Mouse (Mus musculus) heart, postnatal 0 days (tissue): Measurements from ENCODE around the gene Nhsl2. TPM values are rescaled to one million over a fixed set of nuclear protein-coding genes. Genes with fewer than 3 reads are reported as not detected.

Experiments
- ATAC-seq: fragments of 200-750 bp; cut with Nextera tagmentation; 2 replicates; pipeline ENCODE4 v1.8.0; 2017; ENCODE audit warnings: low read depth, moderate number of reproducible peaks, moderate library complexity; ENCODE audit not compliant: insufficient read depth
- DNase-seq: peaks from one replicate; pipeline ENCODE4 v3.0.0-alpha.2; 2016; ENCODE audit warnings: low spot score
- H3K27ac ChIP-seq: fragments of 300-500 bp; sonication (generic); 2 replicates; pipeline ENCODE4 v1.5.1; 2014; ENCODE audit warnings: low read depth, mild to moderate bottlenecking
- H3K27me3 ChIP-seq: fragments of 300-500 bp; sonication (generic); 2 replicates; pipeline ENCODE4 v1.6.1; 2014; ENCODE audit warnings: low read length, mixed read lengths; ENCODE audit not compliant: control insufficient read depth, insufficient read depth
- H3K36me3 ChIP-seq: fragments of 300-500 bp; sonication (generic); replicated peaks from 2 replicates; pipeline ENCODE4 v1.6.1; 2014; ENCODE audit warnings: low read length, mixed read lengths; ENCODE audit not compliant: control insufficient read depth, insufficient read depth
- H3K4me1 ChIP-seq: fragments of 300-500 bp; sonication (generic); 2 replicates; pipeline ENCODE4 v1.6.1; 2014; ENCODE audit warnings: antibody characterized with exemption; ENCODE audit not compliant: control insufficient read depth, insufficient read depth
- H3K4me2 ChIP-seq: fragments of 300-500 bp; sonication (generic); 2 replicates; pipeline ENCODE4 v1.6.1; 2014; ENCODE audit warnings: low read depth, mild to moderate bottlenecking, low read length, moderate library complexity
- H3K4me3 ChIP-seq: fragments of 300-500 bp; sonication (generic); 2 replicates; pipeline ENCODE4 v1.5.1; 2014; ENCODE audit warnings: low read depth, low read length
- H3K9ac ChIP-seq: fragments of 300-500 bp; sonication (generic); replicated peaks from 2 replicates; pipeline ENCODE4 v1.6.1; 2014; ENCODE audit warnings: low read depth, low read length, mixed read lengths
- H3K9me3 ChIP-seq: fragments of 300-500 bp; sonication (generic); replicated peaks from 2 replicates; pipeline ENCODE4 v1.6.1; 2016; ENCODE audit warnings: low read length; ENCODE audit not compliant: control insufficient read depth
- CTCF ChIP-seq: IDR thresholded peaks from 2 replicates; pipeline ENCODE4 v1.5.1; 2016; ENCODE audit warnings: antibody characterized with exemption, control low read depth, low read depth
- EP300 ChIP-seq: IDR thresholded peaks from 2 replicates; pipeline ENCODE4 v1.6.1; 2016; ENCODE audit warnings: antibody characterized with exemption, low read depth
- WGBS: fragments of 180-500 bp; shearing (Covaris S2); extraction: QIAGEN DNeasy Blood & Tissue Kit; methylation state at CpG from one replicate; pipeline ENCODE4 v1.1.7; 2014; 5-methylcytosine and 5-hydroxymethylcytosine counted together
- polyA plus RNA-seq: library from polyadenylated mRNA; unstranded; fragments of >200 nt; fragmentation: Nextera tagmentation; extraction: Ambion mirVana; gene quantifications from 2 replicates; pipeline ENCODE4 v1.2.1, GENCODE M21; 2015
- total RNA-seq: library from RNA; depleted of rRNA; stranded (reverse); fragments of >200 nt; gene quantifications from 2 replicates; pipeline ENCODE4 v1.2.3, GENCODE M21; 2014; ENCODE audit warnings: low replicate concordance

The Nhsl2 gene
- total and polyA plus RNA-seq, 2 experiments from 2014 or later = 2.9 to 18.7 TPM

DNA sequence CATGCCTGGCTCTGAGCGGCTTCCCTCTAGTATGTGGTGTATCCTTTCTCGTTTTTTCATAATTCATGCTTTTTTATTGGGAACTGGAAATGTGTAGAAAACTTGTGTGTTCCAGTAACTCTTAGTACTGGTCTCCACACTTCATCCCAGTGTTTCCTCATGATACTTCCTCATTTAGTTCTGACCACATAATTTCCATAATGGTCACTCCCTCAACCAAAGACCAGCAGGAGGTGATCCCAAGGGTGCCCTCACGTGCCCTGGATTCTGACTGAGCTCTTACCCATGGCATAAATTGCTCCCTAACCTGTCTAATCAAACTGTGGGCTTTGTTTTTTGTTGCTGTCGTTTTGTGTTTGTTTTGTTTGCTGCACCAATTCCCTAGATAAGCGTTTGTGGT is 58.1 kb downstream of the Nhsl2 start:
- no peak overlapping the region for H3K9ac ChIP-seq
- ATAC-seq (no peak), DNase-seq (no peak)
- H3K27ac ChIP-seq = no peak overlapping the region
- no peak for TF ChIP-seq CTCF
- no peak for TF ChIP-seq EP300
- H3K4me2 ChIP-seq = no peak overlapping the region
- H3K36me3 ChIP-seq = no peaks in the 10 kb centered on the region
- H3K4me1 ChIP-seq = no peaks in the 10 kb centered on the region
- no peaks in the 10 kb centered on the region for H3K27me3 ChIP-seq
- 54% methylated on average over 5 of the region's 5 CpGs for WGBS
- H3K4me3 ChIP-seq = no peak overlapping the region
- no peaks in the 10 kb centered on the region for H3K9me3 ChIP-seq

DNA sequence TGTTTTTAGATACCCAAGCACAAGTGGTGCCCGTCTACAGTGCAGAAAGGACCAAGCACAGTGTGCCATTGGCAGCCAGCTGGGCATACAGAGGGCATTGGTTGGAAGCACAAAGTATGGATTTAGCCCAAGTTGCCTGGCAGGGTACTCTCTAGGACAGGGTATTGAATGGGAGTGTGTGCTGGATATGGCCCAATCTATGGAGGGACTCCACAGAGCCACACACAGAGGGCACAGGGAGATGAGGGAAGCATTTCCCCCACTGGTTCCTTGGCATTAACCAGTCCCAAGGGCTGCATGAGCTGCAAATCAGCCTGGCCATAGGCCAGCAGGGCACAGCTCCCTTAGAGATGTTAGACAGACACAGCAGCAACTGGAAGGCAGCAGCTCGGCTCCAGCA is 79.9 kb downstream of the Nhsl2 start:
- no peak overlapping the region for H3K9ac ChIP-seq
- H3K4me1 ChIP-seq = no peaks in the 10 kb centered on the region
- no peak overlapping the region for H3K4me3 ChIP-seq
- H3K27ac ChIP-seq = no peak overlapping the region
- no peak for ATAC-seq
- no peaks in the 10 kb centered on the region for H3K36me3 ChIP-seq
- no peaks in the 10 kb centered on the region for H3K27me3 ChIP-seq
- DNase-seq = no peak
- no peaks in the 10 kb centered on the region for H3K9me3 ChIP-seq
- no peak for TF ChIP-seq EP300
- TF ChIP-seq CTCF = no peak
- H3K4me2 ChIP-seq = no peak overlapping the region
- WGBS = 75% methylated on average over 2 of the region's 2 CpGs

DNA sequence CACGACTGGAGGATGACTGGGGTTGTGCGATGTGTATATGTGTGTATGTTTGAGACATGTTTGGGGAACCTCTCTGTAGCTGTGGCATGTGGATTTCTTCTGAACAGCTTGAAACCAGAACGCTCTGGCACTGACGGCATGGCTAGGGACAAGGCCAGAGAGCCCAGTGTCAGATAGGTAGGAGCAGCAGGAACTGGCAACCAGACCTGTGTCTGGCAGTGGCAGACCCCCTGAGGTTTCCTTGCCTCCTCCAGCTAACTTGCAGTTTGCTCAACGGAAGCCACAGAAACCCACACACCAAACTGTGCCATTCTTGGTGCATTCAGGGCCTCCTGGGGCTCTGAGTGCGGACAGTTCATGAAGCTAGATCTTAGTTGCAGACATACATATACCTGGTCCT is 81.1 kb downstream of the Nhsl2 start:
- TF ChIP-seq EP300 (no peak), CTCF (no peak)
- Histone ChIP-seq H3K9me3 (no peaks in the 10 kb centered on the region), H3K4me3 (no peak overlapping the region), H3K9ac (no peak overlapping the region), H3K4me2 (no peak overlapping the region), H3K27me3 (no peaks in the 10 kb centered on the region), H3K36me3 (no peaks in the 10 kb centered on the region), H3K27ac (no peak overlapping the region), H3K4me1 (no peaks in the 10 kb centered on the region)
- DNase-seq = no peak
- 86% methylated on average over 6 of the region's 6 CpGs for WGBS
- ATAC-seq = no peak

DNA sequence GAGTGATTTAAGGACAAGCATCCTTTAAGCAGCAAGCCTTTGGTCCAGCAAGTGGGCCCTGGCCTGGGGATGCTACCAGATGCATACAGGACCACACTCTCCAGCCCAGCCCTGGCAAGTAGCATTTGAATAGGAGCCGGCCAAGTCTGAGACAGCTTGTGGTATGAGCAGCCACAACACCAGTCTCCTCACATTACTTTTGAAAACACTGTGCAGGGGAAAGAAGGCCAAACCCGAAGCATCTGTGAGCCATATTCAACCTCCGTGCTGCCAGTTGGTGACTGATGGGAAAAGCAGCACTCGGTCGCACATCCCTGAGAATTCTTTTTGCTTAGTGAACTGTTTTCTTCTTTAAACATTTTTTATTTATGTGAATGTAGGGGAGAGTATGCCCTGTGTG is 81.8 kb downstream of the Nhsl2 start:
- TF ChIP-seq EP300 (no peak), CTCF (no peak)
- no peak for DNase-seq

GRCm38 (mm10) chrX:101932244-101932643 is 83.1 kb downstream of the Nhsl2 start:
- H3K36me3 ChIP-seq = no peaks in the 10 kb centered on the region
- TF ChIP-seq CTCF (no peak), EP300 (no peak)
- no peak overlapping the region for H3K27ac ChIP-seq
- DNase-seq (no peak), ATAC-seq (no peak)
- H3K4me1 ChIP-seq = no peaks in the 10 kb centered on the region
- no peak overlapping the region for H3K4me2 ChIP-seq
- H3K9me3 ChIP-seq = no peaks in the 10 kb centered on the region
- no peak overlapping the region for H3K4me3 ChIP-seq
- no peak overlapping the region for H3K9ac ChIP-seq
- H3K27me3 ChIP-seq = no peaks in the 10 kb centered on the region
- WGBS = 56% methylated on average over 7 of the region's 7 CpGs

More for the DNA sequence above, 81.8 kb downstream of the Nhsl2 start:
- H3K4me1 ChIP-seq = no peaks in the 10 kb centered on the region
- no peaks in the 10 kb centered on the region for H3K27me3 ChIP-seq
- ATAC-seq = no peak
- H3K27ac ChIP-seq = no peak overlapping the region
- WGBS = 85% methylated on average over 5 of the region's 5 CpGs
- no peak overlapping the region for H3K4me3 ChIP-seq
- H3K4me2 ChIP-seq = no peak overlapping the region
- no peak overlapping the region for H3K9ac ChIP-seq
- no peaks in the 10 kb centered on the region for H3K9me3 ChIP-seq
- no peaks in the 10 kb centered on the region for H3K36me3 ChIP-seq

- 73% methylated on average over 5 of the region's 5 CpGs for WGBS
- Histone ChIP-seq H3K4me3 (no peak overlapping the region), H3K9me3 (no peaks in the 10 kb centered on the region), H3K27me3 (no peaks in the 10 kb centered on the region), H3K36me3 (no peaks in the 10 kb centered on the region), H3K27ac (no peak overlapping the region), H3K9ac (no peak overlapping the region), H3K4me1 (no peaks in the 10 kb centered on the region), H3K4me2 (no peak overlapping the region)
- no peak for ATAC-seq
- no peak for TF ChIP-seq CTCF
- TF ChIP-seq EP300 = no peak
- DNase-seq = no peak
Measured at GRCm38 (mm10) chrX:101933346-101933745, 84.2 kb downstream of the Nhsl2 start.
